26 mouse cellular contexts compared by ENCODE assay signal in the genomic region with DNA sequence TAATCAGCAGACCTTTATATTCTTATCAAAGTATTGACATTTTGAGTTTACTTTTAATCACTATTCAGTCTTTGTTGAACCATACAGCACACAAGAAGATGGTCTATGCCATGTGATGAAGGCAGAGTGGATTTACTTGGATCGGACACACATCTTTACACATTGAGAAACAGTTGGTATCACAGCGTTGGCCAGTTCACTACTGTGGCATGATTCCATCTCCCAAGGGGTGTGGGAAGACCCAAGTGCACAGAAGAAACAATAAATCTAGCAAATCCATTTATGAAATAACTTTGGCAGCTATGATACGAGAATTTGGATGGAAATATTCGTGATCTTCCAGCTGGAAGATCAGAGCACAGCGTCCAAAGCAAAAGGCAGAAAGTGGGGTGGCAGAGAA.
DNase-seq lines count a peak whose midpoint lies in the region; ATAC-seq and TF ChIP-seq lines count a peak whose summit lies in the region.
"Had no signal": no experiment of that assay in that cellular context is flagged by ENCODE, and none has a peak within 500 bp of the region (broad histone marks: within the 10 kb centered on the region; RNA-seq: fewer than 3 reads in every experiment).

No protein-coding gene starts in this region.

- ATAC-seq in cerebellum, adult (ENCODE audit: insufficient number of reproducible peaks, low FRiP score, low TSS enrichment), result peak; percentile 38; the same call in 1 of the 2 replicates
- ATAC-seq: forebrain, embryonic 14.5 days; lung, postnatal 0 days; midbrain, embryonic 13.5 days had no signal

- no peak for DNase-seq in cerebellum, postnatal 4 days (ENCODE audit: low spot score in 2 of 2)
- DNase-seq in brain, adult 2 months (ENCODE audit: low read depth, low spot score), result peak; percentile 40
- peak; percentile 42 for DNase-seq in cerebellum, adult 8-10 months
- DNase-seq in cerebellum, postnatal 25 days, result peak; percentile 51 to 61
- no peak for DNase-seq in gastrocnemius, postnatal 36 days
- no peak for DNase-seq in layer of hippocampus, adult 2 months (ENCODE audit: low spot score in 2 of 2)
- DNase-seq: adrenal gland, postnatal 10 days; gastrocnemius, adult 2 months; heart, adult 2 months; kidney, adult 18-20 months; kidney, postnatal 25 days; liver, embryonic 13.5 days; lung, adult 18-20 months; lung, postnatal 4 days; retina, postnatal 1 day; right cerebral cortex, postnatal 14 days had no signal

- no peak for TF ChIP-seq CTCF in layer of hippocampus, adult 2 months (conservative IDR thresholded peaks at IDR 0.05)

- no peak overlapping the region for H3K4me3 ChIP-seq in layer of hippocampus, adult 2 months
- H3K4me3 ChIP-seq: embryonic facial prominence, embryonic 10.5 days; embryonic facial prominence, embryonic 15.5 days; gastrocnemius, adult 2 months; heart, adult 2 months; heart, embryonic 12.5 days; hindbrain, embryonic 15.5 days; kidney, embryonic 15.5 days; liver, embryonic 13.5 days; midbrain, embryonic 13.5 days; neural tube, embryonic 15.5 days had no signal

- H3K27ac ChIP-seq in layer of hippocampus, adult 2 months, result no peak overlapping the region
- H3K27ac ChIP-seq: embryonic facial prominence, embryonic 10.5 days; embryonic facial prominence, embryonic 15.5 days; gastrocnemius, adult 2 months; heart, adult 2 months; hindbrain, embryonic 15.5 days; kidney, embryonic 15.5 days; liver, embryonic 13.5 days; midbrain, embryonic 13.5 days; neural tube, embryonic 15.5 days had no signal

- intact Hi-C loops in gastrocnemius, postnatal 36 days (cut with DNase I), result no loop called here

Comparison
In these comparisons a context has a peak if more than half of its experiments do, and no peak if none do; other contexts are left out.
1. DNase-seq: peak in brain, adult 2 months (single experiment), cerebellum, adult 8-10 months (single experiment) and cerebellum, postnatal 25 days (2 of 2); none in cerebellum, postnatal 4 days (0 of 2), gastrocnemius, postnatal 36 days (0 of 2) and layer of hippocampus, adult 2 months (0 of 2).